Mouse (Mus musculus) liver, postnatal 0 days (tissue): ENCODE data around the gene Maco1.

Source experiments
- CTCF ChIP-seq: sonication (generic); IDR thresholded peaks from 2 replicates; pipeline ENCODE4 v1.5.1; 2016; ENCODE audit warnings: antibody characterized with exemption, low read depth
- EP300 ChIP-seq: IDR thresholded peaks from 2 replicates; pipeline ENCODE4 v1.6.1; 2016; ENCODE audit warnings: antibody characterized with exemption, low read depth, mild to moderate bottlenecking

- TF ChIP-seq EP300 (no peak), CTCF (no peak)
These were observed 48.0 kb upstream of the Maco1 start for GRCm38 (mm10) chr4:134901126-134901525.
